Mouse (Mus musculus): ENCODE data around the gene Gigyf1. TPM values are rescaled to one million over a fixed set of nuclear protein-coding genes. Genes with fewer than 3 reads are reported as not detected.

The Gigyf1 gene
- polyA plus RNA-seq, 1 experiment from 2014 or later, result 5.2 TPM

GRCm38 (mm10) chr5:137553898-137554297 lies 35.5 kb downstream of the Gigyf1 start:
- no peaks in the 10 kb centered on the region for H3K36me3 ChIP-seq (ENCODE audit: control insufficient read depth, insufficient read depth, low read length)
- no peak overlapping the region for H3K4me2 ChIP-seq (replicated peaks; ENCODE audit: low read depth)
- 43% methylated on average over 11 of the region's 11 CpGs for WGBS

GRCm38 (mm10) chr5:137561556-137561955 lies 43.2 kb downstream of the Gigyf1 start:
- no peak for TF ChIP-seq EP300 (optimal IDR thresholded peaks at IDR 0.05)
- DNase-seq (ENCODE audit: low spot score) (no peak), ATAC-seq (ENCODE audit: low FRiP score, low TSS enrichment) (no peak)
- Histone ChIP-seq H3K4me2 (replicated peaks; ENCODE audit: low read depth) (no peak overlapping the region), H3K27ac (replicated peaks) (no peak overlapping the region), H3K36me3 (ENCODE audit: control insufficient read depth, insufficient read depth, low read length) (no peaks in the 10 kb centered on the region), H3K4me3 (ENCODE audit: low read depth, low read length) (no peak overlapping the region), H3K27me3 (ENCODE audit: control insufficient read depth, insufficient read depth, low read length) (no peaks in the 10 kb centered on the region), H3K9ac (ENCODE audit: low read length) (no peak overlapping the region), H3K9me3 (ENCODE audit: control insufficient read depth, low read length) (no peaks in the 10 kb centered on the region), H3K4me1 (replicated peaks; ENCODE audit: control insufficient read depth, insufficient read depth) (no peaks in the 10 kb centered on the region)
- WGBS, result 58% methylated on average over 6 of the region's 6 CpGs

More at GRCm38 (mm10) chr5:137553898-137554297, 35.5 kb downstream of the Gigyf1 start:
- no peak for TF ChIP-seq EP300 (optimal IDR thresholded peaks at IDR 0.05)
- no peak for TF ChIP-seq CTCF (IDR thresholded peaks at IDR 0.05; ENCODE audit: low read depth)
- H3K27ac ChIP-seq (replicated peaks), result no peak overlapping the region
- DNase-seq (ENCODE audit: low spot score) (no peak), ATAC-seq (ENCODE audit: low FRiP score, low TSS enrichment) (0 out of 2 replicates have a peak, but pooled peaks have one; percentile 24)
- no peaks in the 10 kb centered on the region for H3K9me3 ChIP-seq (ENCODE audit: control insufficient read depth, low read length)
- no peaks in the 10 kb centered on the region for H3K27me3 ChIP-seq (ENCODE audit: control insufficient read depth, insufficient read depth, low read length)
- no peaks in the 10 kb centered on the region for H3K4me1 ChIP-seq (replicated peaks; ENCODE audit: control insufficient read depth, insufficient read depth)
- H3K4me3 ChIP-seq (ENCODE audit: low read depth, low read length), result no peak overlapping the region
- no peak overlapping the region for H3K9ac ChIP-seq (ENCODE audit: low read length)

GRCm38 (mm10) chr5:137562965-137563364 lies 44.6 kb downstream of the Gigyf1 start:
- Histone ChIP-seq H3K36me3 (ENCODE audit: control insufficient read depth, insufficient read depth, low read length) (no peaks in the 10 kb centered on the region), H3K9ac (ENCODE audit: low read length) (no peak overlapping the region), H3K9me3 (ENCODE audit: control insufficient read depth, low read length) (no peaks in the 10 kb centered on the region), H3K4me1 (replicated peaks; ENCODE audit: control insufficient read depth, insufficient read depth) (no peaks in the 10 kb centered on the region), H3K4me3 (ENCODE audit: low read depth, low read length) (no peak overlapping the region), H3K27me3 (ENCODE audit: control insufficient read depth, insufficient read depth, low read length) (no peaks in the 10 kb centered on the region), H3K27ac (replicated peaks) (no peak overlapping the region), H3K4me2 (replicated peaks; ENCODE audit: low read depth) (no peak overlapping the region)
- WGBS, result 56% methylated on average over 10 of the region's 10 CpGs
- ATAC-seq (ENCODE audit: low FRiP score, low TSS enrichment) (no peak), DNase-seq (ENCODE audit: low spot score) (no peak)
- TF ChIP-seq EP300 (optimal IDR thresholded peaks at IDR 0.05) (no peak), CTCF (IDR thresholded peaks at IDR 0.05; ENCODE audit: low read depth) (no peak)

GRCm38 (mm10) chr5:137565744-137566143 lies 47.4 kb downstream of the Gigyf1 start:
- H3K27ac ChIP-seq (replicated peaks), result no peak overlapping the region
- no peaks in the 10 kb centered on the region for H3K4me1 ChIP-seq (replicated peaks; ENCODE audit: control insufficient read depth, insufficient read depth)
- no peaks in the 10 kb centered on the region for H3K36me3 ChIP-seq (ENCODE audit: control insufficient read depth, insufficient read depth, low read length)
- no peak for ATAC-seq (ENCODE audit: low FRiP score, low TSS enrichment)
- no peak overlapping the region for H3K4me3 ChIP-seq (ENCODE audit: low read depth, low read length)
- no peaks in the 10 kb centered on the region for H3K9me3 ChIP-seq (ENCODE audit: control insufficient read depth, low read length)
- no peak overlapping the region for H3K4me2 ChIP-seq (replicated peaks; ENCODE audit: low read depth)
- no peak for DNase-seq (ENCODE audit: low spot score)
- H3K27me3 ChIP-seq (ENCODE audit: control insufficient read depth, insufficient read depth, low read length), result no peaks in the 10 kb centered on the region
- TF ChIP-seq CTCF (IDR thresholded peaks at IDR 0.05; ENCODE audit: low read depth) (no peak), EP300 (optimal IDR thresholded peaks at IDR 0.05) (no peak)
- H3K9ac ChIP-seq (ENCODE audit: low read length), result no peak overlapping the region
- WGBS, result 64% methylated on average over 6 of the region's 6 CpGs

DNA sequence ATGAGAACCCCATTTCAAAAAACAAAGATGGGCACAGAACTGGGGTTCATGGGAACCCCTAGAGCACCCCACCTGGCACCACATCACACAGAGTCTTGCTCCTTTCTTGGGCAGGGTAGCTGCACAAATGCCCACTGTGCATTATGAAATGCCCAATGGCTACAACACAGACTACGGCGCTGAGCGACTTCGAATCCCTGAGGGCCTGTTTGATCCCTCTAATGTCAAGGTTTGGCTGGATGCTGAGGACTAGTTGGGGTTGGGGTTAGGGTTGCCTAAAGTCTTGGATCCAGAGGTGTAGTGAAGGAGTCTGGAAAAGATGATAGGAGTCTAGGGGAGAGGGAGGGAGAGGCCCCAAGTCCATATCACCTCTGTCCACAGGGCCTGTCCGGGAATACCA lies 48.1 kb downstream of the Gigyf1 start:
- no peaks in the 10 kb centered on the region for H3K4me1 ChIP-seq (replicated peaks; ENCODE audit: control insufficient read depth, insufficient read depth)
- no peaks in the 10 kb centered on the region for H3K9me3 ChIP-seq (ENCODE audit: control insufficient read depth, low read length)
- no peak overlapping the region for H3K27ac ChIP-seq (replicated peaks)
- ATAC-seq (ENCODE audit: low FRiP score, low TSS enrichment), result no peak
- H3K4me3 ChIP-seq (ENCODE audit: low read depth, low read length), result no peak overlapping the region
- WGBS, result 97% methylated on average over 5 of the region's 5 CpGs
- no peak for TF ChIP-seq CTCF (IDR thresholded peaks at IDR 0.05; ENCODE audit: low read depth)
- TF ChIP-seq EP300 (optimal IDR thresholded peaks at IDR 0.05), result no peak
- no peaks in the 10 kb centered on the region for H3K27me3 ChIP-seq (ENCODE audit: control insufficient read depth, insufficient read depth, low read length)
- no peak overlapping the region for H3K4me2 ChIP-seq (replicated peaks; ENCODE audit: low read depth)
- H3K9ac ChIP-seq (ENCODE audit: low read length), result no peak overlapping the region
- no peaks in the 10 kb centered on the region for H3K36me3 ChIP-seq (ENCODE audit: control insufficient read depth, insufficient read depth, low read length)
- no peak for DNase-seq (ENCODE audit: low spot score)

DNA sequence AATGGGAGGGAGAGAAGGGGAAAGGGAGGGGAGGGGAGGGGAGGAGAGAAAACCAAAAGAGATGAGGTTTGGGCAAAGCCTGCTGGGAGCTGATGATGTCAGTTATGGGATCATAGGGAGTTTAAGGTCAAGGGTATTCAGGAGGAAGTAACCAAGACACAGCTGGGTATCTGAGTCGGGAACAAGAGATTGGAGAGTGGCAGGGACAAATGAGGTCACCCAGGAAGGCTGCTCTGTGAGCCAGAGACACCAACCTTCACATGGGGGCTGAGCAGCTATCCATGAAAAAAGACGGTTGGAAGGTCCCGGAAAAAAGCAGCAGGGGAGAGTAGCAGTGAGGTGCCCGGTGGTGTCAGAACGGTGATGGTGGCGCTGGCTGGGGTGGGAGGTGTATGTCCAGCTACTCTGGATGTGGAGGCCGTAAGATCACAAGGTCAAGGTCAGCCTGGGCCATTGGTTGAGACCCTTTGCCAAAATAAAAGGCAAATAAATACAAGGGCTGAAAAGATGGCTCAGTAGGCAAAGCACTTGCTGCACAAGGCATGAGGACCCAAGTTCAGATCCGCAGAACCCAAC lies 50.0 kb downstream of the Gigyf1 start:
- TF ChIP-seq EP300 (optimal IDR thresholded peaks at IDR 0.05), result no peak
- TF ChIP-seq CTCF (IDR thresholded peaks at IDR 0.05; ENCODE audit: low read depth), result no peak
- ATAC-seq (ENCODE audit: low FRiP score, low TSS enrichment), result no peak
- Histone ChIP-seq H3K4me3 (ENCODE audit: low read depth, low read length) (no peak overlapping the region), H3K4me1 (replicated peaks; ENCODE audit: control insufficient read depth, insufficient read depth) (no peaks in the 10 kb centered on the region), H3K9me3 (ENCODE audit: control insufficient read depth, low read length) (no peaks in the 10 kb centered on the region), H3K4me2 (replicated peaks; ENCODE audit: low read depth) (no peak overlapping the region), H3K9ac (ENCODE audit: low read length) (no peak overlapping the region), H3K27me3 (ENCODE audit: control insufficient read depth, insufficient read depth, low read length) (no peaks in the 10 kb centered on the region), H3K27ac (replicated peaks) (no peak overlapping the region), H3K36me3 (ENCODE audit: control insufficient read depth, insufficient read depth, low read length) (no peaks in the 10 kb centered on the region)
- no peak for DNase-seq (ENCODE audit: low spot score)
- 79% methylated on average over 8 of the region's 8 CpGs for WGBS
